Mouse (Mus musculus) stomach, embryonic 14.5 days (tissue): ENCODE results near the gene Nod1. TPM values are rescaled to one million over a fixed set of nuclear protein-coding genes. Genes with fewer than 3 reads are reported as not detected.

Experiments
- ATAC-seq: fragments of 200-750 bp; cut with Nextera tagmentation; 2 replicates; pipeline ENCODE4 v1.8.0; 2017; ENCODE audit warnings: low read depth, moderate TSS enrichment; ENCODE audit not compliant: insufficient number of reproducible peaks, insufficient read depth, low FRiP score
- H3K27ac ChIP-seq: fragments of 300-500 bp; sonication (generic); 2 replicates; pipeline ENCODE4 v1.5.1; 2014; ENCODE audit warnings: mild to moderate bottlenecking, low read length, moderate library complexity, mixed read lengths
- H3K27me3 ChIP-seq: fragments of 300-500 bp; sonication (generic); 2 replicates; pipeline ENCODE4 v1.6.1; 2014; ENCODE audit warnings: low read length, control low read depth, mixed read lengths; ENCODE audit not compliant: control insufficient read depth, insufficient read depth
- H3K36me3 ChIP-seq: fragments of 300-500 bp; sonication (generic); 2 replicates; pipeline ENCODE4 v1.6.1; 2014; ENCODE audit warnings: mild to moderate bottlenecking, control low read depth, low read length, moderate library complexity, mixed read lengths; ENCODE audit not compliant: control insufficient read depth, insufficient read depth
- H3K4me1 ChIP-seq: fragments of 300-500 bp; sonication (generic); 2 replicates; pipeline ENCODE4 v1.6.1; 2014; ENCODE audit warnings: low read length, control low read depth, mixed read lengths; ENCODE audit not compliant: control insufficient read depth, insufficient read depth
- H3K4me2 ChIP-seq: fragments of 300-500 bp; sonication (generic); replicated peaks from 2 replicates; pipeline ENCODE4 v1.6.1; 2014; ENCODE audit warnings: low read depth, low read length, control low read depth
- H3K4me3 ChIP-seq: fragments of 300-500 bp; sonication (generic); 2 replicates; pipeline ENCODE4 v1.5.1; 2014; ENCODE audit warnings: low read depth, low read length, control low read depth
- H3K9ac ChIP-seq: fragments of 300-500 bp; sonication (generic); replicated peaks from 2 replicates; pipeline ENCODE4 v1.6.1; 2014; ENCODE audit warnings: low read depth, mild to moderate bottlenecking, control low read depth, low read length, moderate library complexity, mixed read lengths
- H3K9me3 ChIP-seq: fragments of 300-500 bp; sonication (generic); 2 replicates; pipeline ENCODE4 v1.6.1; 2016; ENCODE audit warnings: low read depth, low read length, control low read depth; ENCODE audit not compliant: control insufficient read depth
- WGBS: fragments of 180-500 bp; shearing (Covaris S2); extraction: QIAGEN DNeasy Blood & Tissue Kit; methylation state at CpG from one replicate; pipeline ENCODE4 v1.1.7; 2014; 5-methylcytosine and 5-hydroxymethylcytosine counted together
- polyA plus RNA-seq: library from polyadenylated mRNA; unstranded; fragments of >200 nt; fragmentation: Nextera tagmentation; extraction: Ambion mirVana; gene quantifications from 2 replicates; pipeline ENCODE4 v1.2.1, GENCODE M21; 2014

Nod1 gene
- polyA plus RNA-seq, 1 experiment from 2014 or later: 5.6 TPM

- Histone ChIP-seq H3K4me2 (peak overlapping the region; percentile 72), H3K27me3 (no peaks in the 10 kb centered on the region), H3K4me3 (peak overlapping the region; percentile 39), H3K36me3 (no peaks in the 10 kb centered on the region), H3K9me3 (no peaks in the 10 kb centered on the region), H3K4me1 (no peaks in the 10 kb centered on the region), H3K27ac (no peak overlapping the region), H3K9ac (no peak overlapping the region)
- WGBS: 4% methylated on average over 7 of the region's 7 CpGs
- no peak for ATAC-seq
Observed at GRCm38 (mm10) chr6:54992141-54992540, 19.7 kb upstream of the Nod1 start.

- Histone ChIP-seq H3K36me3 (no peaks in the 10 kb centered on the region), H3K4me2 (no peak overlapping the region), H3K4me3 (no peak overlapping the region), H3K27me3 (no peaks in the 10 kb centered on the region), H3K9ac (no peak overlapping the region), H3K4me1 (no peaks in the 10 kb centered on the region), H3K27ac (no peak overlapping the region), H3K9me3 (no peaks in the 10 kb centered on the region)
- WGBS: 80% methylated on average over 2 of the region's 2 CpGs
- ATAC-seq: no peak
Observed at GRCm38 (mm10) chr6:54991189-54991588, 18.8 kb upstream of the Nod1 start.

GRCm38 (mm10) chr6:54988141-54988540 is 15.7 kb upstream of the Nod1 start:
- Histone ChIP-seq H3K36me3 (no peaks in the 10 kb centered on the region), H3K4me1 (no peaks in the 10 kb centered on the region), H3K27me3 (no peaks in the 10 kb centered on the region), H3K9ac (no peak overlapping the region), H3K4me3 (no peak overlapping the region), H3K27ac (no peak overlapping the region), H3K4me2 (no peak overlapping the region), H3K9me3 (no peaks in the 10 kb centered on the region)
- ATAC-seq: no peak
- 94% methylated on average over 6 of the region's 6 CpGs for WGBS

- no peaks in the 10 kb centered on the region for H3K27me3 ChIP-seq
- no peak overlapping the region for H3K4me3 ChIP-seq
- no peak overlapping the region for H3K27ac ChIP-seq
- H3K4me2 ChIP-seq: no peak overlapping the region
- 92% methylated on average over 8 of the region's 8 CpGs for WGBS
- H3K9me3 ChIP-seq: no peaks in the 10 kb centered on the region
- H3K9ac ChIP-seq: no peak overlapping the region
- no peaks in the 10 kb centered on the region for H3K36me3 ChIP-seq
- no peak for ATAC-seq
- no peaks in the 10 kb centered on the region for H3K4me1 ChIP-seq
Observed at GRCm38 (mm10) chr6:54984096-54984495, 11.7 kb upstream of the Nod1 start.

- no peak for ATAC-seq
- H3K36me3 ChIP-seq: no peaks in the 10 kb centered on the region
- 89% methylated on average over 4 of the region's 4 CpGs for WGBS
Observed at GRCm38 (mm10) chr6:54983526-54984050, 11.2 kb upstream of the Nod1 start.

GRCm38 (mm10) chr6:54979426-54979825 is 7.0 kb upstream of the Nod1 start:
- ATAC-seq: no peak
- Histone ChIP-seq H3K36me3 (no peaks in the 10 kb centered on the region), H3K4me2 (no peak overlapping the region), H3K27ac (no peak overlapping the region), H3K9me3 (no peaks in the 10 kb centered on the region), H3K4me3 (no peak overlapping the region), H3K9ac (no peak overlapping the region), H3K27me3 (no peaks in the 10 kb centered on the region), H3K4me1 (no peaks in the 10 kb centered on the region)
- WGBS: 95% methylated on average over 6 of the region's 6 CpGs

More at GRCm38 (mm10) chr6:54983526-54984050, 11.2 kb upstream of the Nod1 start:
- Histone ChIP-seq H3K4me2 (no peak overlapping the region), H3K27me3 (no peaks in the 10 kb centered on the region), H3K9me3 (no peaks in the 10 kb centered on the region), H3K27ac (no peak overlapping the region), H3K4me3 (no peak overlapping the region), H3K9ac (no peak overlapping the region), H3K4me1 (no peaks in the 10 kb centered on the region)

GRCm38 (mm10) chr6:54975616-54976015 is 3.2 kb upstream of the Nod1 start:
- no peak overlapping the region for H3K4me3 ChIP-seq
- H3K4me1 ChIP-seq: peaks cover 4% of the 10 kb centered on the region; the same call in 1 of the 2 replicates
- 60% methylated on average over 1 of the region's 1 CpGs for WGBS
- no peaks in the 10 kb centered on the region for H3K9me3 ChIP-seq
- no peaks in the 10 kb centered on the region for H3K36me3 ChIP-seq
- H3K9ac ChIP-seq: no peak overlapping the region
- no peak overlapping the region for H3K27ac ChIP-seq
- ATAC-seq: no peak
- H3K4me2 ChIP-seq: no peak overlapping the region
- no peaks in the 10 kb centered on the region for H3K27me3 ChIP-seq

GRCm38 (mm10) chr6:54974501-54974900 is 2.1 kb upstream of the Nod1 start:
- no peak overlapping the region for H3K4me3 ChIP-seq
- H3K9ac ChIP-seq: no peak overlapping the region
- 64% methylated on average over 5 of the region's 5 CpGs for WGBS
- ATAC-seq: no peak; the same call in 1 of the 2 replicates
- no peak overlapping the region for H3K4me2 ChIP-seq
- no peaks in the 10 kb centered on the region for H3K27me3 ChIP-seq
- H3K9me3 ChIP-seq: no peaks in the 10 kb centered on the region
- no peak overlapping the region for H3K27ac ChIP-seq
- no peaks in the 10 kb centered on the region for H3K36me3 ChIP-seq
- peaks cover 4% of the 10 kb centered on the region; the same call in 1 of the 2 replicates for H3K4me1 ChIP-seq

- Histone ChIP-seq H3K4me2 (peak overlapping the region; percentile 72), H3K4me1 (peaks cover 4% of the 10 kb centered on the region; the same call in 1 of the 2 replicates), H3K9me3 (no peaks in the 10 kb centered on the region), H3K27ac (no peak overlapping the region; the same call in 1 of the 2 replicates), H3K9ac (peak overlapping the region; percentile 61; the same call in 1 of the 2 replicates), H3K4me3 (peak overlapping the region; percentile 53), H3K27me3 (no peaks in the 10 kb centered on the region), H3K36me3 (no peaks in the 10 kb centered on the region)
- no peak for ATAC-seq
- WGBS: 9% methylated on average over 5 of the region's 5 CpGs
Observed at GRCm38 (mm10) chr6:54972929-54973211, 458 bp upstream of the Nod1 start.
